Mouse (Mus musculus): Measurements from ENCODE around the gene Gp1ba. TPM values are rescaled to one million over a fixed set of nuclear protein-coding genes. Genes with fewer than 3 reads are reported as not detected.

Gene Gp1ba
- total RNA-seq, 1 experiment: 0.45 TPM

DNA sequence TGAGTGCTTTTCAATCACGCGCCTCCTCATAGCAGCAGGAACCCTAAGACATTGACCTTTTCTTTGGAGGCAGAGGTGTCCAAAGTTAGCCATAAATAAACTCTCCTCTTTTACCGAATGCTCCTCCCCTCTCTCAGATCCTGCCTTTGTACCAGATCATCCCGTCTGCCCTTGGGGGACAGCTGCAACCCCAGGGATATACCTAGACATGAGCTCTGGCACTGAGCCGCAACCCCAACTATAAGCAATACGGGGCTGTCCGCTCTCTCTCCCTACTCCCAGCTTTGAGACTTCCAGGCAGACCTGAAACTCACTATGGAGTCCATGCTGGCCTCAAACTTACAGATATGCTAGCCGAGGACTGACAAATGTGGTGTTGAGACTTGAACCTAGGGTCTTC is 27.8 kb downstream of the Gp1ba start:
- H3K4me3 ChIP-seq (ENCODE audit: insufficient read depth in 1 of 2, low read depth in 1 of 2, low read length in 2 of 2, poor library complexity in 1 of 2, severe bottlenecking in 1 of 2): no peak overlapping the region
- peaks cover 0 to 5% of the 10 kb centered on the region in 2 experiments; a peak in 2 of 4 replicates for H3K4me1 ChIP-seq (ENCODE audit: control insufficient read depth in 2 of 2, insufficient read depth in 2 of 2, low read length in 2 of 2, poor library complexity in 1 of 2)
- H3K9me3 ChIP-seq (ENCODE audit: control insufficient read depth, insufficient read depth, low read depth, low read length): no peaks in the 10 kb centered on the region
- no peak overlapping the region for H3K27ac ChIP-seq (ENCODE audit: insufficient read depth, low read depth, low read length, poor library complexity, severe bottlenecking)
- DNase-seq (ENCODE audit: low read depth, low spot score): no peak
- no peak for TF ChIP-seq ZC3H11A (IDR thresholded peaks at IDR 0.05; ENCODE audit: borderline replicate concordance, low read depth, low read length)
- no peak for TF ChIP-seq CHD2 (IDR thresholded peaks at IDR 0.05; ENCODE audit: low read depth, low read length)
- TF ChIP-seq MAFK (IDR thresholded peaks at IDR 0.05; ENCODE audit: insufficient read depth, low read depth, low read length): no peak
- TF ChIP-seq ZNF384 (IDR thresholded peaks at IDR 0.05; ENCODE audit: low read depth, low read length): no peak
- no peak for TF ChIP-seq HCFC1 (IDR thresholded peaks at IDR 0.05; ENCODE audit: borderline replicate concordance, insufficient read depth, low read length)
- in situ Hi-C loops (cut with MboI; ENCODE audit: low sequenced_read_pairs in 2 of 2, unreplicated experiment in 2 of 2): no loop called here
- no peak overlapping the region; the same call in 1 of the 2 replicates for H3K9ac ChIP-seq (ENCODE audit: insufficient read depth, low read depth, low read length, poor library complexity, severe bottlenecking)
- peaks cover 34% of the 10 kb centered on the region for H3K36me3 ChIP-seq (ENCODE audit: control insufficient read depth, insufficient read depth, low read length, poor library complexity, severe bottlenecking)

DNA sequence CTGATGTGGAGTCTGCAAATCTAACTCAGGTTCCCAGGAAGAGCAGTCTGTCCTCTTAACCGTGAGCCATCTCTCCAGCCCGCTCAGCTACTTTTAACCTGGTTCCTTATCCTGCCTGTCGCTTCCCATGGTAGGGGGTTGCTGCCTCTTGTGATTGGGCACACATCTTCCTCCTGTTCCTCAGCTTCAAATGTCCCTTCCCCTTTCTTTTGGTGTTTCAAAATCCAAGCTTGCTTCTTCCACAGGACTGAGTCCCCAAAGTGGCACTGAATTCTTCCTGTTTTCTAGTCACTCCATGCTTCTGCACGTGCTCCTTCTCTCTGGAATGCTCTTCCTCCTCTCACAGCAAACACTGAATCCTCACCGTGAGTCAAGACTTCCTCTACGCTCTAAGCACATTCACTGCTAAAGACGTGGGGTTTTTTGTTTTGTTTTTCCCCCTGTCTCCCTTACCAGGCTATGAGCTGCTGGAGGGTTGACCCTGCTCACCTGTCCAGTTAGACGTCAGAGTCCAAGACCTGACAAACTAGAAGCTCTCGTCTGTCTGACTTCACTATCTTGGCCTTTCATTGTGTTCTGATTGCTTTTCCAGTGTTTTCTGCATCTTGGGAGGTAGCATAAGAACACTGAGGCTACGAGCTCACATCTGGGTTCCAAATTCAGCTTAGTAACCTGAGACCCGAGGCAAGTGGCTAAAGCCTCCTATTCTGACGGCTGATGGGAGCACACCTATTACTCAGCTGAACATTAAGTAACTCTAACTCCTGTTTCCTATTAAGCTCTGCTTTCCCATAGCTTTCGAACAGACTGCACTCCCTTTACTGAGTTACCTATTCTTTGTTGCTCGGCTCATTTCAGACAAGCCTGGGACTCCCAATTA is 28.6 kb downstream of the Gp1ba start:
- Histone ChIP-seq H3K36me3 (ENCODE audit: control insufficient read depth, insufficient read depth, low read length, poor library complexity, severe bottlenecking) (peaks cover 33% of the 10 kb centered on the region), H3K9me3 (ENCODE audit: control insufficient read depth, insufficient read depth, low read depth, low read length) (no peaks in the 10 kb centered on the region), H3K9ac (ENCODE audit: insufficient read depth, low read depth, low read length, poor library complexity, severe bottlenecking) (peak overlapping the region; percentile 40; the same call in 1 of the 2 replicates), H3K4me1 (ENCODE audit: control insufficient read depth in 2 of 2, insufficient read depth in 2 of 2, low read length in 2 of 2, poor library complexity in 1 of 2) (peaks cover 0 to 7% of the 10 kb centered on the region in 2 experiments; a peak in 2 of 4 replicates), H3K4me3 (ENCODE audit: insufficient read depth in 1 of 2, low read depth in 1 of 2, low read length in 2 of 2, poor library complexity in 1 of 2, severe bottlenecking in 1 of 2) (peak overlapping the region; percentile 67 to 91; a peak in 3 of 4 replicates), H3K27ac (ENCODE audit: insufficient read depth, low read depth, low read length, poor library complexity, severe bottlenecking) (peak overlapping the region; percentile 80; the same call in 1 of the 2 replicates)
- no peak for TF ChIP-seq HCFC1 (IDR thresholded peaks at IDR 0.05; ENCODE audit: borderline replicate concordance, insufficient read depth, low read length)
- TF ChIP-seq MAFK (IDR thresholded peaks at IDR 0.05; ENCODE audit: insufficient read depth, low read depth, low read length): no peak
- TF ChIP-seq ZC3H11A (IDR thresholded peaks at IDR 0.05; ENCODE audit: borderline replicate concordance, low read depth, low read length): no peak
- TF ChIP-seq ZNF384 (IDR thresholded peaks at IDR 0.05; ENCODE audit: low read depth, low read length): no peak
- no peak for TF ChIP-seq CHD2 (IDR thresholded peaks at IDR 0.05; ENCODE audit: low read depth, low read length)
- DNase-seq (ENCODE audit: low read depth, low spot score): no peak
- in situ Hi-C loops (cut with MboI; ENCODE audit: low sequenced_read_pairs in 2 of 2, unreplicated experiment in 2 of 2): no loop called here

DNA sequence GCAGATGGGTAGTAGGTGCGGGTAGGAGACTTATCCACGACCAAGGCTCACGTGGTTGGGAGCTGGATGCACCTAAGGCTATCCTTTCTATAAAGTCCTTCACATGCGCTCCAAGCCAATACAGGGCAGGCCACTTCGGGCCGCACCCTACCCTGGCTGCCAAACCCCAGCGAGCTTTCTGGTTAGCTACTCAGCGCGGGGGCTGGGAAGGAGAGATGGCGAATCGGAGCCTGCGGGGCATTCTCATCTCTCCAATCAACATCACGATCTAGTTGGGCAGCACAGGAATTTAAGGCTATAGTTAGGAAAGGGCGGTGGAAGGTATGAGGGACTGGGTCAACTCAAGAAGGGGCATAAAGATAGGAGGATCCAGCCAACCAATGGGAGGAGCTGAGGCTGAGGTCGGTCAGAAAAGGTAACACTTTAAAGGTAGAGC is 29.4 kb downstream of the Gp1ba start:
- no peak for DNase-seq (ENCODE audit: low read depth, low spot score)
- TF ChIP-seq ZC3H11A (IDR thresholded peaks at IDR 0.05; ENCODE audit: borderline replicate concordance, low read depth, low read length) (no peak), HCFC1 (IDR thresholded peaks at IDR 0.05; ENCODE audit: borderline replicate concordance, insufficient read depth, low read length) (0 out of 2 replicates have a peak, but pooled peaks have one; percentile 16), ZNF384 (IDR thresholded peaks at IDR 0.05; ENCODE audit: low read depth, low read length) (no peak), MAFK (IDR thresholded peaks at IDR 0.05; ENCODE audit: insufficient read depth, low read depth, low read length) (no peak), CHD2 (IDR thresholded peaks at IDR 0.05; ENCODE audit: low read depth, low read length) (no peak)
- H3K36me3 ChIP-seq (ENCODE audit: control insufficient read depth, insufficient read depth, low read length, poor library complexity, severe bottlenecking): peaks cover 26% of the 10 kb centered on the region
- H3K4me3 ChIP-seq (ENCODE audit: insufficient read depth in 1 of 2, low read depth in 1 of 2, low read length in 2 of 2, poor library complexity in 1 of 2, severe bottlenecking in 1 of 2): peak overlapping the region; percentile 67 to 91
- peak overlapping the region; percentile 80 for H3K27ac ChIP-seq (ENCODE audit: insufficient read depth, low read depth, low read length, poor library complexity, severe bottlenecking)
- peaks cover 0 to 7% of the 10 kb centered on the region in 2 experiments; a peak in 2 of 4 replicates for H3K4me1 ChIP-seq (ENCODE audit: control insufficient read depth in 2 of 2, insufficient read depth in 2 of 2, low read length in 2 of 2, poor library complexity in 1 of 2)
- H3K9ac ChIP-seq (ENCODE audit: insufficient read depth, low read depth, low read length, poor library complexity, severe bottlenecking): peak overlapping the region; percentile 80
- H3K9me3 ChIP-seq (ENCODE audit: control insufficient read depth, insufficient read depth, low read depth, low read length): no peaks in the 10 kb centered on the region
- in situ Hi-C loops (cut with MboI; ENCODE audit: low sequenced_read_pairs in 2 of 2, unreplicated experiment in 2 of 2): no loop called here

DNA sequence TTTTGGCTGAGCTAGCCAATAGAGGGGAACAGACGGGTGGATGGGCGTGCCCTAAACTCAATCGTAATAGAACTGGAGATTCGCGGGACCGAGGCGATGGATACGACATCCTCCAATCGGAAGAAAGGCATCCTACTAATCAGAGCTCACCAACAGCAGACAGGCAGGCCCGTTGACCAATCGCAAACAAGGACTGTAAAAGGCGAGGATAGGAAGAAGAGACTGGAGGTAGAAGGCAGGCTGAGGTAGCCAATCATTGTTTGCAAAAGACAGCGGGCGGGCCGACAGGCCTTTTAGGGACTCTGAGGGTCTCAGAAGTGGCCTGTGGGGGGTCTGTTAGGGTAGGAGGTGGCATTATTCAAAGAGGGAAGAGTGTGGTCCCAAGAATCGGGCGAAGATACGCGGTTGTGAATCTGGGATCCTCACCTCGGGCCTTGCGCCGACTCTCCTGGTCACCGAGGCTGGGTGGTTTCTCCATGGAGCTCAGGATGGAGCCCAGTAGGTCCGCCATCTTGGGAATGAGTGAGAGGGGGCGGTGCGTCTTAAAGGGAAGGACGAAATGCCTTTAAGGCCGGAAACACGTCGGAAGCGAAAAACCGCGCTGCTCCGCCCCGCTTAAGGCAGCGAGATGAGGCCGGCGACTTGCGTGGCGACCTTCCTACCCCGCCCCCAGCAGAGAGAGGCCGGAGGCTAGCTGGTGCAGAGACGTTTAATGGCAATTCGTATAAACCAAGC is 30.0 kb downstream of the Gp1ba start, which contains the start of gene Spag7:
Gene Spag7 (minus strand): TSS at position 646 of the 735 bp plus-strand sequence.
- in situ Hi-C loops (cut with MboI; ENCODE audit: low sequenced_read_pairs in 2 of 2, unreplicated experiment in 2 of 2): no loop called here
- H3K36me3 ChIP-seq (ENCODE audit: control insufficient read depth, insufficient read depth, low read length, poor library complexity, severe bottlenecking): peaks cover 23% of the 10 kb centered on the region
- H3K4me1 ChIP-seq (ENCODE audit: control insufficient read depth in 2 of 2, insufficient read depth in 2 of 2, low read length in 2 of 2, poor library complexity in 1 of 2): peaks cover 0 to 9% of the 10 kb centered on the region in 2 experiments; a peak in 2 of 4 replicates

More for the DNA sequence above, 30.0 kb downstream of the Gp1ba start, which contains the start of gene Spag7:
- peak; percentile 96 for TF ChIP-seq CHD2 (IDR thresholded peaks at IDR 0.05; ENCODE audit: low read depth, low read length)
- no peak for TF ChIP-seq ZC3H11A (IDR thresholded peaks at IDR 0.05; ENCODE audit: borderline replicate concordance, low read depth, low read length)
- peak; percentile 56; the same call in 1 of the 2 replicates for TF ChIP-seq HCFC1 (IDR thresholded peaks at IDR 0.05; ENCODE audit: borderline replicate concordance, insufficient read depth, low read length)
- peak; percentile 98 for DNase-seq (ENCODE audit: low read depth, low spot score)
- H3K9me3 ChIP-seq (ENCODE audit: control insufficient read depth, insufficient read depth, low read depth, low read length): no peaks in the 10 kb centered on the region
- peak within 1 kb of the TSS; percentile 74 to 91 for H3K4me3 ChIP-seq (ENCODE audit: insufficient read depth in 1 of 2, low read depth in 1 of 2, low read length in 2 of 2, poor library complexity in 1 of 2, severe bottlenecking in 1 of 2)
- H3K27ac ChIP-seq (ENCODE audit: insufficient read depth, low read depth, low read length, poor library complexity, severe bottlenecking): peak within 1 kb of the TSS; percentile 95
- peak within 1 kb of the TSS; percentile 95 for H3K9ac ChIP-seq (ENCODE audit: insufficient read depth, low read depth, low read length, poor library complexity, severe bottlenecking)
